Mouse (Mus musculus) myocyte (in vitro differentiated cells): ENCODE measurements around the gene Ppil6.

Experiments used
- CEBPB ChIP-seq: IDR thresholded peaks from 2 replicates; pipeline ENCODE4 v1.6.1; 2011; ENCODE audit warnings: mild to moderate bottlenecking, moderate library complexity; ENCODE audit not compliant: poor library complexity, insufficient read depth, severe bottlenecking
- E2F4 ChIP-seq: IDR thresholded peaks from one replicate; pipeline ENCODE4 v1.6.1; 2011; ENCODE audit warnings: mild to moderate bottlenecking, control low read depth, moderate library complexity; ENCODE audit not compliant: insufficient read depth
- POLR2A ChIP-seq: IDR thresholded peaks from one replicate; pipeline ENCODE4 v1.6.1; 2011; ENCODE audit warnings: low read depth, mild to moderate bottlenecking, control low read depth, moderate library complexity; ENCODE audit not compliant: insufficient read length
- POLR2AphosphoS2 ChIP-seq: IDR thresholded peaks from one replicate; pipeline ENCODE4 v1.6.1; 2011; ENCODE audit warnings: low read depth, control low read depth; ENCODE audit not compliant: insufficient read length
- REST ChIP-seq: IDR thresholded peaks from one replicate; pipeline ENCODE4 v1.6.1; 2011; ENCODE audit warnings: mild to moderate bottlenecking, control low read depth, moderate library complexity; ENCODE audit not compliant: insufficient read depth, insufficient read length

DNA sequence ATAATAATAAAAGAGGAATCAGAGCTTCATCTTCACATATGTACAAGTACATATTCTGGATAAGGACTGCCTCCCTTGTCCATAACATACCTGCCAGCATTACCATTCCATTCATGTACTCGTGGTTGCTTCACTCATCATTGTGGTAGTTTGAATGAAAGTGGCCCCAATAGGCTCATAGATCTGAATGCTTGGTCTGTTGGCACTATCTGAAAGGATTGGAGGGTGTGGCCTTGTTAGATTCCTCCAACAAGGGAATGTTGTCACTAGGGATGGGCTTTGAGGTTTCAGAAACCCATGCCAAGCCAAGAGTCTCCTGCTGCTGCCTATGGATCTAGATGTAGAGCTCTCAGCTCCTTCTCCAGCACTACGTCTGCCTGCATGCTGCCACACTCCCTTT is 45.8 kb downstream of the Ppil6 start:
- TF ChIP-seq E2F4 (no peak), POLR2A (no peak), REST (no peak), CEBPB (no peak), POLR2AphosphoS2 (no peak)
